Mouse (Mus musculus): ENCODE results near the gene Prkd2. TPM values are rescaled to one million over a fixed set of nuclear protein-coding genes. Genes with fewer than 3 reads are reported as not detected.

The Prkd2 gene
- polyA plus RNA-seq, 1 experiment from 2014 or later: 19.7 TPM

GRCm38 (mm10) chr7:16845820-16846167 is 3.1 kb downstream of the Prkd2 start:
- no peak for ATAC-seq (ENCODE audit: borderline replicate concordance, extremely low read depth, low FRiP score, low TSS enrichment)
- peak overlapping the region; percentile 74 for H3K9ac ChIP-seq
- H3K27me3 ChIP-seq: no peaks in the 10 kb centered on the region
- peak overlapping the region; percentile 95 for H3K4me2 ChIP-seq
- peak overlapping the region; percentile 90 for H3K27ac ChIP-seq
- peaks cover 38% of the 10 kb centered on the region for H3K4me1 ChIP-seq
- H3K36me3 ChIP-seq: peaks cover 30% of the 10 kb centered on the region
- 27% methylated on average over 10 of the region's 10 CpGs for WGBS
- peak overlapping the region; percentile 74 for H3K4me3 ChIP-seq
- H3K9me3 ChIP-seq: no peaks in the 10 kb centered on the region

GRCm38 (mm10) chr7:16846775-16847174 is 4.1 kb downstream of the Prkd2 start:
- WGBS: 88% methylated on average over 5 of the region's 5 CpGs
- no peaks in the 10 kb centered on the region for H3K9me3 ChIP-seq
- ATAC-seq (ENCODE audit: borderline replicate concordance, extremely low read depth, low FRiP score, low TSS enrichment): no peak
- H3K9ac ChIP-seq: no peak overlapping the region
- no peak overlapping the region for H3K4me2 ChIP-seq
- no peak overlapping the region for H3K27ac ChIP-seq
- H3K4me1 ChIP-seq: peaks cover 29% of the 10 kb centered on the region
- no peak overlapping the region for H3K4me3 ChIP-seq
- no peaks in the 10 kb centered on the region for H3K27me3 ChIP-seq
- H3K36me3 ChIP-seq: peaks cover 27% of the 10 kb centered on the region

GRCm38 (mm10) chr7:16847507-16847906 is 4.8 kb downstream of the Prkd2 start:
- Histone ChIP-seq H3K9ac (no peak overlapping the region), H3K4me1 (peaks cover 24% of the 10 kb centered on the region), H3K4me3 (no peak overlapping the region), H3K4me2 (no peak overlapping the region), H3K36me3 (peaks cover 34% of the 10 kb centered on the region), H3K9me3 (no peaks in the 10 kb centered on the region), H3K27ac (no peak overlapping the region), H3K27me3 (no peaks in the 10 kb centered on the region)
- 81% methylated on average over 19 of the region's 19 CpGs for WGBS
- no peak for ATAC-seq (ENCODE audit: borderline replicate concordance, extremely low read depth, low FRiP score, low TSS enrichment)

- Histone ChIP-seq H3K36me3 (peaks cover 44% of the 10 kb centered on the region), H3K4me1 (peaks cover 22% of the 10 kb centered on the region), H3K4me3 (no peak overlapping the region), H3K27me3 (no peaks in the 10 kb centered on the region), H3K9me3 (no peaks in the 10 kb centered on the region), H3K27ac (no peak overlapping the region), H3K4me2 (no peak overlapping the region), H3K9ac (no peak overlapping the region)
- 37% methylated on average over 17 of the region's 17 CpGs for WGBS
- ATAC-seq (ENCODE audit: borderline replicate concordance, extremely low read depth, low FRiP score, low TSS enrichment): no peak
These were observed 5.9 kb downstream of the Prkd2 start for GRCm38 (mm10) chr7:16848579-16848978.

DNA sequence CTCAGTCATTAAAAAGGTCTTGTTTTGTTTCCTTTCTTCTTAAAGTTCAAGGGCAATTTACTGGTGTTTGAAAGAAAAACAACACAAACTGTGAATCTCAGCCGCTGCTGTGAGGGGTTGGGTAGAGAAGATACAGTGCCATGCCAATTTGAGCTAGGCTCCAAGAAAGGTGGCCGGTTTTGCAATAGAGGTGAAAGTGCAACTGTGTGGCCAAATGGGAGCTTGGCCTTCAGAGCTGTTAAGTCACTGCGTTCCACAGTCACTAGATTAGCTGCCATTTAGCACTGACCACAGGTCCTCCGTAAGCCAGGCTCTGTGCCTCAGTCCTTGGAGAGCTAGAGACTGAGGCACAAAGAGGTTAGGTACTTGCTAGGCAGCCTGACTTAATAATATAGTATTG is 8.9 kb downstream of the Prkd2 start:
- H3K9me3 ChIP-seq: no peaks in the 10 kb centered on the region
- no peak overlapping the region for H3K4me3 ChIP-seq
- no peak overlapping the region for H3K4me2 ChIP-seq
- H3K36me3 ChIP-seq: peaks cover 72% of the 10 kb centered on the region
- no peaks in the 10 kb centered on the region for H3K4me1 ChIP-seq
- H3K27ac ChIP-seq: no peak overlapping the region
- 92% methylated on average over 4 of the region's 4 CpGs for WGBS
- H3K9ac ChIP-seq: no peak overlapping the region
- ATAC-seq (ENCODE audit: borderline replicate concordance, extremely low read depth, low FRiP score, low TSS enrichment): no peak
- H3K27me3 ChIP-seq: no peaks in the 10 kb centered on the region

DNA sequence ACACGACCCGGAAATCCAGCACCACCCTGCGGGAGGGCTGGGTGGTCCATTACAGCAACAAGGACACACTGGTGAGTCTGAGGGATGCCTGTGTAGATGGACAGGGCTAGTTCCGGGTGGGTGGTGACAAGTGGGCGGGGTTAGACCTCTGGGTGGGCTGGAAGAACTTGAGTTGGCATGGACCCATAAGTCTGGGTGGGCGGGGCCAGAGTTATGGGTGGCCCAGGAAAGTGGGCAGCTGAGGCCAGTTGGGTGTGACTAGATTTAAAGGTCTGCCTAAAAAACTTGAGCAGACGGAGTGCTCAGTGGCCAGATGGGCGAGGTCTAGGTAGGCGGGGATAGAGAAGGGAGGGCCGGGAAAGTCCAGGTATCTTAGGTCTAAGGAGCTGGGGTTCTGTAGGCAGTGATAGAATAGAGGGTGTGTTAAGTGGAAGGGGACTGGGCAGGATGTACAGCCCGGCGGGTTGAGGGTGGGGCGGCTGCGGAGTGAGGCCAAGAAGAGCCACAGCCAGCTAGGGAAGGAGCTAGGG is 10.7 kb downstream of the Prkd2 start:
- H3K4me1 ChIP-seq: no peaks in the 10 kb centered on the region
- no peak overlapping the region for H3K27ac ChIP-seq
- H3K4me2 ChIP-seq: no peak overlapping the region
- H3K9ac ChIP-seq: no peak overlapping the region
- H3K4me3 ChIP-seq: no peak overlapping the region
- no peaks in the 10 kb centered on the region for H3K27me3 ChIP-seq
- H3K36me3 ChIP-seq: peaks cover 89% of the 10 kb centered on the region
- peak; percentile 53; the same call in 1 of the 2 replicates for ATAC-seq (ENCODE audit: borderline replicate concordance, extremely low read depth, low FRiP score, low TSS enrichment)
- H3K9me3 ChIP-seq: no peaks in the 10 kb centered on the region
- 68% methylated on average over 14 of the region's 14 CpGs for WGBS

DNA sequence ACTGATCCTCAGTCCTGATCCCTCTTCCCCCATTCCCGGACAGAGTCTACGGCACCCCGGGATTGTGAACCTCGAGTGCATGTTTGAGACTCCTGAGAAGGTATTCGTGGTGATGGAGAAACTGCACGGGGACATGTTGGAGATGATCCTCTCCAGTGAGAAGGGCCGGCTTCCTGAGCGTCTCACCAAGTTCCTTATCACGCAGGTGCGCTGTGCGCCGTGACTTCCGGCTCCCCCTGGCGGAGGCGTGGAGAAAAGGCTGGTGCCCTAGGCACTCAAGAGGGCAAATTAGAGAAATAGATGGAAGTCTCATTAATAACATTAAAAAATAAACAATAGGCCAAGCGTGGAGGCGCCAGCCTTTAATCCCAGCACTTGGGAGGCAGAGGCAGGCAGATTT is 15.6 kb downstream of the Prkd2 start:
- Histone ChIP-seq H3K4me2 (no peak overlapping the region), H3K4me1 (no peaks in the 10 kb centered on the region), H3K36me3 (peaks cover 60% of the 10 kb centered on the region), H3K4me3 (no peak overlapping the region), H3K9ac (no peak overlapping the region), H3K27me3 (no peaks in the 10 kb centered on the region), H3K9me3 (no peaks in the 10 kb centered on the region), H3K27ac (no peak overlapping the region)
- WGBS: 29% methylated on average over 17 of the region's 17 CpGs
- no peak for ATAC-seq (ENCODE audit: borderline replicate concordance, extremely low read depth, low FRiP score, low TSS enrichment)

GRCm38 (mm10) chr7:16859902-16860651 is 17.4 kb downstream of the Prkd2 start:
- no peak overlapping the region for H3K4me3 ChIP-seq

DNA sequence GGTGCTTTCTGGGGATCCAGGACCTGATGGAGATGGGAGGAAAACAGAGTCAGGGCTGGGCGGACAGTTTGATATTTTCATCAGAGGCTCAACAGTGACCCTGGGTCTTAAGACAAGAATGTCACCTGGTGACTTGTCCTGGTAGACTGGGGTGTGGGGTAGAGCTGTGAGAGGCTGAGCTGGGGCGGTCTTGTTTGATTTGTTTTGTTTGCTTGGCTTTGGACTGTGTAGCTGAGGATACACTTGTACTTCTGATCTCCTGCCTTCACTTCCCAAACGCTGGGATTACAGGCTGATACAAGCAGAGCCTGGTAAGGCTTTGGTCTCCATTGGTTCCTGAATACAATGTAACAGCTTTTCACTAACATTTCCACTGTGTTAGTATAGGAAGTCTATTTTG is 24.8 kb downstream of the Prkd2 start:
- Histone ChIP-seq H3K27ac (peak overlapping the region; percentile 24; the same call in 1 of the 2 replicates), H3K27me3 (no peaks in the 10 kb centered on the region), H3K9ac (no peak overlapping the region), H3K4me1 (no peaks in the 10 kb centered on the region), H3K4me3 (no peak overlapping the region), H3K4me2 (no peak overlapping the region), H3K9me3 (no peaks in the 10 kb centered on the region), H3K36me3 (peaks cover 49% of the 10 kb centered on the region)
- 58% methylated on average over 3 of the region's 3 CpGs for WGBS
- ATAC-seq (ENCODE audit: borderline replicate concordance, extremely low read depth, low FRiP score, low TSS enrichment): no peak

More at GRCm38 (mm10) chr7:16859902-16860651, 17.4 kb downstream of the Prkd2 start:
- H3K9me3 ChIP-seq: no peaks in the 10 kb centered on the region
- WGBS: 32% methylated on average over 5 of the region's 5 CpGs
- H3K4me2 ChIP-seq: no peak overlapping the region
- no peak overlapping the region for H3K9ac ChIP-seq
- ATAC-seq (ENCODE audit: borderline replicate concordance, extremely low read depth, low FRiP score, low TSS enrichment): no peak
- peaks cover 55% of the 10 kb centered on the region for H3K36me3 ChIP-seq
- H3K4me1 ChIP-seq: no peaks in the 10 kb centered on the region
- no peak overlapping the region for H3K27ac ChIP-seq
- no peaks in the 10 kb centered on the region for H3K27me3 ChIP-seq

- no peak overlapping the region for H3K4me2 ChIP-seq
- H3K27me3 ChIP-seq: no peaks in the 10 kb centered on the region
- peaks cover 41% of the 10 kb centered on the region for H3K36me3 ChIP-seq
- no peak overlapping the region for H3K27ac ChIP-seq
- peaks cover 5% of the 10 kb centered on the region for H3K4me1 ChIP-seq
- no peak overlapping the region for H3K9ac ChIP-seq
- no peak overlapping the region for H3K4me3 ChIP-seq
- peak; percentile 68; the same call in 1 of the 2 replicates for ATAC-seq (ENCODE audit: borderline replicate concordance, extremely low read depth, low FRiP score, low TSS enrichment)
- H3K9me3 ChIP-seq: no peaks in the 10 kb centered on the region
- WGBS: 36% methylated on average over 16 of the region's 16 CpGs
These were observed 26.8 kb downstream of the Prkd2 start for GRCm38 (mm10) chr7:16869497-16869896.

DNA sequence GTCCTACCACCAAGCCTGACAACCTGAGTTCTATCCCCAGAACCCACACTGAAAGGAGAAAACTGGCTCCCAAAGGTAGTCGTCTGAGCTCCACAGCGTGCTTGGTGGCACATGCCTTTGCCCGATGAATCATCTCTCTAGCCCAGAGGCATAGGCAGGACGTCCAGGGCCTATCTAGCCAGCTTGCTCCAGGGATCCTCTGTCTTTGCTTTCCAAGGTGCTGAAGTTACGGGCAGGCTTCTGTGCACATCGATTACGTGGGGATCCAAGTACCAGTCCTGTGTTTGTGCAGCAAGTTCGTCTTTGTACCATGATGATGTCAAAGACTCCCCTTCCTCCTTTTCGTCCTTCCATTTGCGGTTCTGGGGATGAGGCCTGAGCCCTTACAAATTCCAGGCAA is 28.9 kb downstream of the Prkd2 start:
- no peak overlapping the region for H3K27ac ChIP-seq
- no peak overlapping the region for H3K4me3 ChIP-seq
- H3K27me3 ChIP-seq: no peaks in the 10 kb centered on the region
- WGBS: 78% methylated on average over 10 of the region's 10 CpGs
- peaks cover 26% of the 10 kb centered on the region for H3K36me3 ChIP-seq
- H3K4me2 ChIP-seq: no peak overlapping the region
- H3K9ac ChIP-seq: no peak overlapping the region
- H3K9me3 ChIP-seq: no peaks in the 10 kb centered on the region
- H3K4me1 ChIP-seq: peaks cover 14% of the 10 kb centered on the region
- no peak for ATAC-seq (ENCODE audit: borderline replicate concordance, extremely low read depth, low FRiP score, low TSS enrichment)

GRCm38 (mm10) chr7:16872478-16872877 is 29.8 kb downstream of the Prkd2 start:
- Histone ChIP-seq H3K4me3 (no peak overlapping the region), H3K4me1 (peaks cover 22% of the 10 kb centered on the region), H3K27ac (no peak overlapping the region), H3K4me2 (no peak overlapping the region), H3K9ac (no peak overlapping the region), H3K27me3 (no peaks in the 10 kb centered on the region), H3K36me3 (peaks cover 22% of the 10 kb centered on the region), H3K9me3 (no peaks in the 10 kb centered on the region)
- WGBS: 92% methylated on average over 9 of the region's 9 CpGs
- no peak for ATAC-seq (ENCODE audit: borderline replicate concordance, extremely low read depth, low FRiP score, low TSS enrichment)
